Mouse (Mus musculus) ES-E14 (cell line): ENCODE measurements at regions not wholly inside any gene's neighbourhood (a gene's known extent, or its start where the extent isn't known, plus 50 kb on each side); places are given as distances from the start of the nearest gene placed in this dataset.

Source experiments
- CHD2 ChIP-seq: IDR thresholded peaks from 2 replicates; pipeline ENCODE4 v1.6.1; 2014; ENCODE audit warnings: mild to moderate bottlenecking, low read depth, low read length, inconsistent platforms
- HCFC1 ChIP-seq: IDR thresholded peaks from 2 replicates; pipeline ENCODE4 v1.6.1; 2012; ENCODE audit warnings: low read length, inconsistent platforms, borderline replicate concordance; ENCODE audit not compliant: insufficient read depth
- MAFK ChIP-seq: IDR thresholded peaks from 2 replicates; pipeline ENCODE4 v1.6.1; 2014; ENCODE audit warnings: mild to moderate bottlenecking, low read depth, low read length, inconsistent platforms; ENCODE audit not compliant: insufficient read depth
- ZC3H11A ChIP-seq: IDR thresholded peaks from 2 replicates; pipeline ENCODE4 v1.6.1; 2012; ENCODE audit warnings: low read depth, mild to moderate bottlenecking, inconsistent platforms, low read length, borderline replicate concordance
- ZNF384 ChIP-seq: IDR thresholded peaks from 2 replicates; pipeline ENCODE4 v1.6.1; 2012; ENCODE audit warnings: low read depth, low read length, inconsistent platforms

DNA sequence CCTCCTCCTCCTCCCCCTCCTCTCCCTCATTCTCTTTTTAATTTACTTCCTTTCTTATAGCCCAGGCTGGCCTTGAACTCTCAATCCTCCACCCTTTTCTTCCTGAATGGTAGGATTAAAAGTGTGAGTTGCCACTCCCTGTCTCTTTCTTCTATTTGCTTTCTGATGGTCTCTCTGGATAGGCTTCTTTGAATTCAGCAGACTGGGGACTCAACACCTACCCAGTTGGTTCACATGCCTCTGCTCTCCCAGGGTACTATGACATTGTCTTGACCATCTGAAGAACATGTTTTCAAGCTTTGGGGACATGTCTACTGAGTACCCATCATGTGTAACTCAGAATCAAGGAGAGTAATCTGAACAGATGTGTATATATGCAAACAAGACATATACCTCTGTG lies 85.1 kb downstream of the Sall1 start:
- TF ChIP-seq CHD2 (no peak), ZC3H11A (no peak), ZNF384 (no peak), HCFC1 (no peak), MAFK (no peak)
